Mouse (Mus musculus) olfactory bulb, adult 2 months (tissue): Measurements from ENCODE around the gene Htr7.

Source experiments
- CTCF ChIP-seq: fragments of 200-500 bp; IDR thresholded peaks from 2 replicates; pipeline ENCODE4 v1.5.1; 2012; ENCODE audit warnings: low read depth, mild to moderate bottlenecking, low read length, moderate library complexity; ENCODE audit not compliant: insufficient read depth
- POLR2A ChIP-seq: fragments of 200-500 bp; IDR thresholded peaks from 2 replicates; pipeline ENCODE4 v1.6.1; 2012; ENCODE audit warnings: mild to moderate bottlenecking, low read depth, low read length, moderate library complexity; ENCODE audit not compliant: insufficient read depth

DNA sequence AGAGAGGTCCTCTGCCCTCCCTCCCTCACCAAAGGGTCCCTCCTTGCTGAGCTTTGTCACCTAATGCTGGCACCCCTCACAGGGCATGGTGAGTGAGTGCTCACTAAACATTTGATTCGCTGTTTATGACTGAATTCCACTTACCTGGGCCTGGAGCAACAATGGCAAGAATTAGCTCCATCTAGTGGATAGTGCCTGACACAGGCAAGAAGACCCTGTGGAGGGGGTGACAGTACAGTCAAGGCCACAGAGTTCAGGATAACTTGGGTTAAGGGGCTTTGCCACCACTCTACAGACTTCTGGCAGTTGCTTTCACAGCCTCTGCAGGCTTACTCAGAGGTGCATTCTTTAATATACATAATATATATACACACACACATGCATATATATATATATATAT is 55.8 kb downstream of the Htr7 start:
- TF ChIP-seq CTCF: no peak
- no peak for TF ChIP-seq POLR2A
